Mouse (Mus musculus) hindbrain, embryonic 14.5 days (tissue): ENCODE results near the gene Cyren. TPM values are rescaled to one million over a fixed set of nuclear protein-coding genes. Genes with fewer than 3 reads are reported as not detected.

Source experiments
- ATAC-seq: fragments of 200-750 bp; cut with Nextera tagmentation; 2 replicates; pipeline ENCODE4 v1.8.0; 2017; ENCODE audit warnings: moderate number of reproducible peaks, mild to moderate bottlenecking, moderate TSS enrichment, moderate library complexity; ENCODE audit not compliant: low FRiP score
- DNase-seq: peaks from one replicate; pipeline ENCODE4 v3.0.0-alpha.2; 2015; ENCODE audit warnings: low spot score
- H3K27ac ChIP-seq: fragments of 300-500 bp; sonication (generic); 2 replicates; pipeline ENCODE4 v1.5.1; 2014; ENCODE audit warnings: mild to moderate bottlenecking, moderate library complexity
- H3K27me3 ChIP-seq: fragments of 300-500 bp; sonication (generic); 2 replicates; pipeline ENCODE4 v1.6.1; 2014; ENCODE audit warnings: mild to moderate bottlenecking, low read length, mixed read lengths; ENCODE audit not compliant: control insufficient read depth, insufficient read depth
- H3K36me3 ChIP-seq: fragments of 300-500 bp; sonication (generic); replicated peaks from 2 replicates; pipeline ENCODE4 v1.6.1; 2014; ENCODE audit not compliant: control insufficient read depth, insufficient read depth
- H3K4me1 ChIP-seq: fragments of 300-500 bp; sonication (generic); replicated peaks from 2 replicates; pipeline ENCODE4 v1.6.1; 2014; ENCODE audit warnings: antibody characterized with exemption, low read length, mixed read lengths; ENCODE audit not compliant: control insufficient read depth, insufficient read depth
- H3K4me2 ChIP-seq: fragments of 300-500 bp; sonication (generic); replicated peaks from 2 replicates; pipeline ENCODE4 v1.6.1; 2014; ENCODE audit warnings: mild to moderate bottlenecking, moderate library complexity
- H3K4me3 ChIP-seq: fragments of 300-500 bp; sonication (generic); replicated peaks from 2 replicates; pipeline ENCODE4 v1.5.1; 2014; ENCODE audit warnings: mild to moderate bottlenecking, low read length
- H3K9ac ChIP-seq: fragments of 300-500 bp; sonication (generic); 2 replicates; pipeline ENCODE4 v1.6.1; 2014
- H3K9me3 ChIP-seq: fragments of 300-500 bp; sonication (generic); 2 replicates; pipeline ENCODE4 v1.6.1; 2016; ENCODE audit warnings: low read length; ENCODE audit not compliant: control insufficient read depth
- WGBS: fragments of 180-500 bp; shearing (Covaris S2); extraction: QIAGEN DNeasy Blood & Tissue Kit; methylation state at CpG from one replicate; pipeline ENCODE4 v1.1.7; 2014; 5-methylcytosine and 5-hydroxymethylcytosine counted together
- polyA plus RNA-seq: library from polyadenylated mRNA; unstranded; fragments of >200 nt; fragmentation: Nextera tagmentation; extraction: Ambion mirVana; gene quantifications from 2 replicates; pipeline ENCODE4 v1.2.1, GENCODE M21; 2014

Cyren gene
- 7.4 and 8.3 TPM in 2 replicates for polyA plus RNA-seq

GRCm38 (mm10) chr6:34877509-34878321 lies at the start of gene Cyren:
Gene Cyren (minus strand): TSS chr6:34878060.
- H3K4me3 ChIP-seq, result peak within 1 kb of the TSS; percentile 56
- peak within 1 kb of the TSS; percentile 77 for H3K9ac ChIP-seq
- no peaks in the 10 kb centered on the region for H3K9me3 ChIP-seq
- H3K36me3 ChIP-seq, result peaks cover 23% of the 10 kb centered on the region; the same call in 1 of the 2 replicates
- no peaks in the 10 kb centered on the region for H3K27me3 ChIP-seq
- peak within 1 kb of the TSS; percentile 90 for H3K27ac ChIP-seq
- peaks cover 13% of the 10 kb centered on the region for H3K4me1 ChIP-seq
- peak; percentile 94 for DNase-seq
- ATAC-seq, result peak; percentile 93
- peak within 1 kb of the TSS; percentile 79 for H3K4me2 ChIP-seq
- WGBS, result under 1% methylated on average over 56 of the region's 56 CpGs

GRCm38 (mm10) chr6:34927594-34927993 lies 49.7 kb upstream of the Cyren start:
- ATAC-seq (no peak), DNase-seq (no peak)
- Histone ChIP-seq H3K36me3 (no peaks in the 10 kb centered on the region), H3K27me3 (no peaks in the 10 kb centered on the region), H3K4me1 (no peaks in the 10 kb centered on the region), H3K27ac (no peak overlapping the region), H3K4me3 (no peak overlapping the region), H3K9ac (no peak overlapping the region), H3K4me2 (no peak overlapping the region), H3K9me3 (no peaks in the 10 kb centered on the region)
- WGBS, result 92% methylated on average over 8 of the region's 8 CpGs

GRCm38 (mm10) chr6:34927156-34927555 lies 49.3 kb upstream of the Cyren start:
- no peak for ATAC-seq
- H3K4me2 ChIP-seq, result no peak overlapping the region

GRCm38 (mm10) chr6:34921941-34922340 lies 44.1 kb upstream of the Cyren start:
- no peaks in the 10 kb centered on the region for H3K4me1 ChIP-seq
- H3K9ac ChIP-seq, result no peak overlapping the region
- H3K36me3 ChIP-seq, result no peaks in the 10 kb centered on the region
- no peaks in the 10 kb centered on the region for H3K27me3 ChIP-seq
- H3K27ac ChIP-seq, result no peak overlapping the region
- no peak for ATAC-seq
- no peak overlapping the region for H3K4me2 ChIP-seq
- H3K9me3 ChIP-seq, result no peaks in the 10 kb centered on the region
- DNase-seq, result no peak
- no peak overlapping the region for H3K4me3 ChIP-seq
- 62% methylated on average over 14 of the region's 14 CpGs for WGBS

More at GRCm38 (mm10) chr6:34927156-34927555, 49.3 kb upstream of the Cyren start:
- WGBS, result 47% methylated on average over 4 of the region's 4 CpGs
- Histone ChIP-seq H3K9ac (no peak overlapping the region), H3K9me3 (no peaks in the 10 kb centered on the region), H3K4me1 (no peaks in the 10 kb centered on the region), H3K27me3 (no peaks in the 10 kb centered on the region), H3K27ac (no peak overlapping the region), H3K36me3 (no peaks in the 10 kb centered on the region), H3K4me3 (no peak overlapping the region)
- peak; percentile 69 for DNase-seq

GRCm38 (mm10) chr6:34920631-34921030 lies 42.8 kb upstream of the Cyren start:
- WGBS, result 95% methylated on average over 12 of the region's 12 CpGs
- Histone ChIP-seq H3K4me1 (no peaks in the 10 kb centered on the region), H3K27ac (no peak overlapping the region), H3K9me3 (no peaks in the 10 kb centered on the region), H3K4me3 (no peak overlapping the region), H3K36me3 (no peaks in the 10 kb centered on the region), H3K27me3 (no peaks in the 10 kb centered on the region), H3K9ac (no peak overlapping the region), H3K4me2 (no peak overlapping the region)
- DNase-seq, result no peak
- no peak for ATAC-seq

- DNase-seq (no peak), ATAC-seq (no peak)
- H3K9me3 ChIP-seq, result no peaks in the 10 kb centered on the region
- no peaks in the 10 kb centered on the region for H3K4me1 ChIP-seq
- H3K27me3 ChIP-seq, result no peaks in the 10 kb centered on the region
- no peak within 1 kb of the TSS for H3K9ac ChIP-seq
- 50% methylated on average over 10 of the region's 10 CpGs for WGBS
- H3K27ac ChIP-seq, result no peak within 1 kb of the TSS
- no peaks in the 10 kb centered on the region for H3K36me3 ChIP-seq
- no peak within 1 kb of the TSS for H3K4me2 ChIP-seq
- no peak within 1 kb of the TSS for H3K4me3 ChIP-seq
These were observed 42.1 kb upstream of the Cyren start, which contains the start of gene Stra8 for GRCm38 (mm10) chr6:34919956-34920355. Gene Stra8 (plus strand): TSS chr6:34920163.

- WGBS, result 84% methylated on average over 7 of the region's 7 CpGs
These were observed 41.3 kb upstream of the Cyren start for GRCm38 (mm10) chr6:34919146-34919545.

GRCm38 (mm10) chr6:34914462-34914861 lies 36.6 kb upstream of the Cyren start:
- Histone ChIP-seq H3K9me3 (no peaks in the 10 kb centered on the region), H3K4me2 (no peak overlapping the region), H3K4me3 (no peak overlapping the region), H3K9ac (no peak overlapping the region), H3K27ac (no peak overlapping the region), H3K27me3 (no peaks in the 10 kb centered on the region), H3K4me1 (peaks cover 6% of the 10 kb centered on the region; the same call in 1 of the 2 replicates), H3K36me3 (no peaks in the 10 kb centered on the region)
- WGBS, result 90% methylated on average over 3 of the region's 3 CpGs
- DNase-seq (no peak), ATAC-seq (no peak)

More at GRCm38 (mm10) chr6:34919146-34919545, 41.3 kb upstream of the Cyren start:
- Histone ChIP-seq H3K27ac (no peak overlapping the region), H3K4me1 (no peaks in the 10 kb centered on the region), H3K4me2 (no peak overlapping the region), H3K9me3 (no peaks in the 10 kb centered on the region), H3K9ac (no peak overlapping the region), H3K36me3 (no peaks in the 10 kb centered on the region), H3K27me3 (no peaks in the 10 kb centered on the region), H3K4me3 (no peak overlapping the region)
- no peak for DNase-seq
- no peak for ATAC-seq

- no peak overlapping the region for H3K4me2 ChIP-seq
- H3K27ac ChIP-seq, result no peak overlapping the region
- 88% methylated on average over 13 of the region's 13 CpGs for WGBS
- H3K4me1 ChIP-seq, result peaks cover 9% of the 10 kb centered on the region; the same call in 1 of the 2 replicates
- no peak overlapping the region for H3K4me3 ChIP-seq
- ATAC-seq (no peak), DNase-seq (no peak)
- H3K9ac ChIP-seq, result no peak overlapping the region
- H3K27me3 ChIP-seq, result no peaks in the 10 kb centered on the region
- H3K9me3 ChIP-seq, result no peaks in the 10 kb centered on the region
- no peaks in the 10 kb centered on the region for H3K36me3 ChIP-seq
These were observed 35.6 kb upstream of the Cyren start for GRCm38 (mm10) chr6:34913341-34914040.
